Mouse (Mus musculus) megakaryocyte, embryonic 14.5 days (primary cell): ENCODE measurements around the gene Borcs5. TPM values are rescaled to one million over a fixed set of nuclear protein-coding genes. Genes with fewer than 3 reads are reported as not detected.

Experiments used
- H3K27me3 ChIP-seq: replicated peaks from 2 replicates; pipeline ENCODE3; 2012; ENCODE audit warnings: inconsistent platforms
- H3K36me3 ChIP-seq: replicated peaks from 2 replicates; pipeline ENCODE3; 2012; ENCODE audit warnings: low read length, inconsistent platforms, mixed read lengths
- H3K4me1 ChIP-seq: 2 replicates; pipeline ENCODE4 v1.6.1; 2012; ENCODE audit warnings: inconsistent platforms
- H3K4me3 ChIP-seq: replicated peaks from 2 replicates; pipeline ENCODE3; 2012; ENCODE audit warnings: moderate library complexity, mild to moderate bottlenecking, inconsistent platforms
- H3K9me3 ChIP-seq: 2 replicates; pipeline ENCODE4 v1.6.1; 2012; ENCODE audit warnings: inconsistent platforms
- FLI1 ChIP-seq: IDR thresholded peaks from 2 replicates; pipeline ENCODE4 v1.6.1; 2012; ENCODE audit warnings: low read length, inconsistent platforms, mixed read lengths
- GATA1 ChIP-seq: IDR thresholded peaks from 3 replicates; pipeline ENCODE4 v1.6.1; 2012; ENCODE audit warnings: mixed read lengths, low read length, inconsistent platforms, borderline replicate concordance
- polyA plus RNA-seq: library from polyadenylated mRNA; stranded (reverse); fragments of >175 nt; gene quantifications from 2 replicates; pipeline ENCODE4 v1.2.3, GENCODE M21; 2012; ENCODE audit warnings: low replicate concordance; ENCODE audit not compliant: insufficient read depth

The Borcs5 gene
- polyA plus RNA-seq, 1 experiment = 15.7 TPM

GRCm38 (mm10) chr6:134748126-134748525 lies 108.8 kb downstream of the Borcs5 start:
- no peaks in the 10 kb centered on the region for H3K27me3 ChIP-seq
- H3K4me1 ChIP-seq = peaks cover 13% of the 10 kb centered on the region
- TF ChIP-seq GATA1 (no peak), FLI1 (no peak)
- no peak overlapping the region for H3K4me3 ChIP-seq
- H3K9me3 ChIP-seq = no peaks in the 10 kb centered on the region
- no peaks in the 10 kb centered on the region for H3K36me3 ChIP-seq

GRCm38 (mm10) chr6:134751087-134751486 lies 111.8 kb downstream of the Borcs5 start:
- Histone ChIP-seq H3K27me3 (no peaks in the 10 kb centered on the region), H3K9me3 (no peaks in the 10 kb centered on the region), H3K36me3 (peaks cover 7% of the 10 kb centered on the region), H3K4me3 (no peak overlapping the region), H3K4me1 (peaks cover 24% of the 10 kb centered on the region)
- TF ChIP-seq GATA1 = no peak
- TF ChIP-seq FLI1 = no peak

GRCm38 (mm10) chr6:134751883-134752647 lies 112.8 kb downstream of the Borcs5 start:
- Histone ChIP-seq H3K36me3 (peaks cover 7% of the 10 kb centered on the region), H3K4me3 (no peak overlapping the region), H3K27me3 (no peaks in the 10 kb centered on the region), H3K4me1 (peaks cover 24% of the 10 kb centered on the region), H3K9me3 (no peaks in the 10 kb centered on the region)
- TF ChIP-seq GATA1 = no peak
- TF ChIP-seq FLI1 = no peak

GRCm38 (mm10) chr6:134753412-134753811 lies 114.1 kb downstream of the Borcs5 start:
- Histone ChIP-seq H3K4me1 (peaks cover 24% of the 10 kb centered on the region), H3K9me3 (no peaks in the 10 kb centered on the region), H3K27me3 (no peaks in the 10 kb centered on the region), H3K36me3 (peaks cover 7% of the 10 kb centered on the region), H3K4me3 (peak overlapping the region; percentile 65)
- TF ChIP-seq FLI1 = no peak
- no peak for TF ChIP-seq GATA1

GRCm38 (mm10) chr6:134753858-134754257 lies 114.5 kb downstream of the Borcs5 start:
- no peak for TF ChIP-seq GATA1
- no peak for TF ChIP-seq FLI1
- Histone ChIP-seq H3K4me3 (no peak overlapping the region), H3K9me3 (no peaks in the 10 kb centered on the region), H3K27me3 (no peaks in the 10 kb centered on the region), H3K36me3 (peaks cover 7% of the 10 kb centered on the region), H3K4me1 (peaks cover 24% of the 10 kb centered on the region)

- Histone ChIP-seq H3K4me3 (no peak overlapping the region), H3K36me3 (peaks cover 7% of the 10 kb centered on the region), H3K27me3 (no peaks in the 10 kb centered on the region), H3K9me3 (no peaks in the 10 kb centered on the region), H3K4me1 (peaks cover 24% of the 10 kb centered on the region)
- no peak for TF ChIP-seq GATA1
- TF ChIP-seq FLI1 = no peak
Measured at GRCm38 (mm10) chr6:134756058-134756457, 116.7 kb downstream of the Borcs5 start.

Other genes with a start within 250 kb of the Borcs5 start
- gene Bcl2l14, start 243.2 kb upstream of the Borcs5 start, polyA plus RNA-seq = not detected in 2 replicates
- gene Lrp6, start 72.5 kb upstream of the Borcs5 start, polyA plus RNA-seq = 4.0 and 5.0 TPM in 2 replicates
- not detected in 2 replicates for gene Mansc1, start 7.0 kb upstream of the Borcs5 start, polyA plus RNA-seq
- 0.63 and 1.0 TPM in 2 replicates for gene Dusp16, start 153.1 kb downstream of the Borcs5 start, polyA plus RNA-seq
- 1.1 and 2.3 TPM in 2 replicates for gene Crebl2, start 190.6 kb downstream of the Borcs5 start, polyA plus RNA-seq